Mouse (Mus musculus): ENCODE measurements around the gene Unc93b1.

- TF ChIP-seq CTCF (IDR thresholded peaks at IDR 0.05; ENCODE audit: low read depth): no peak
- TF ChIP-seq EP300 (IDR thresholded peaks at IDR 0.05; ENCODE audit: low read depth): no peak
Measured at GRCm38 (mm10) chr19:3983527-3984200, 48.7 kb downstream of the Unc93b1 start.
